Mouse (Mus musculus) splenic B cell, adult 2 months (primary cell): Measurements from ENCODE around the gene Klhl36.

Experiments used
- DNase-seq: peaks from one replicate; pipeline ENCODE4 v3.0.0-alpha.2; 2011; ENCODE audit warnings: low read depth, low spot score
- H3K27me3 ChIP-seq: 2 replicates; pipeline ENCODE4 v1.6.1; 2012; ENCODE audit warnings: mild to moderate bottlenecking, low read length, moderate library complexity, mixed read lengths; ENCODE audit not compliant: control insufficient read depth, poor library complexity, insufficient read depth, severe bottlenecking
- H3K36me3 ChIP-seq: 2 replicates; pipeline ENCODE4 v1.6.1; 2012; ENCODE audit warnings: mild to moderate bottlenecking, low read length, moderate library complexity, mixed read lengths; ENCODE audit not compliant: control insufficient read depth, poor library complexity, insufficient read depth, severe bottlenecking

Klhl36 gene

GRCm38 (mm10) chr8:119829870-119830580 lies 32.0 kb upstream of the Klhl36 start:
- peaks cover 6% of the 10 kb centered on the region for H3K36me3 ChIP-seq
- no peak for DNase-seq
- H3K27me3 ChIP-seq = no peaks in the 10 kb centered on the region

- no peaks in the 10 kb centered on the region for H3K27me3 ChIP-seq
- DNase-seq = peak; percentile 89
- peaks cover 6% of the 10 kb centered on the region for H3K36me3 ChIP-seq
Measured at GRCm38 (mm10) chr8:119830589-119830988, 31.5 kb upstream of the Klhl36 start.

- Histone ChIP-seq H3K36me3 (peaks cover 6% of the 10 kb centered on the region), H3K27me3 (no peaks in the 10 kb centered on the region)
- peak; percentile 61 for DNase-seq
Measured at GRCm38 (mm10) chr8:119831336-119831995, 30.6 kb upstream of the Klhl36 start.

- H3K27me3 ChIP-seq = no peaks in the 10 kb centered on the region
- no peak for DNase-seq
- peaks cover 6% of the 10 kb centered on the region for H3K36me3 ChIP-seq
Measured at GRCm38 (mm10) chr8:119832101-119832617, 29.9 kb upstream of the Klhl36 start.

- H3K36me3 ChIP-seq = peaks cover 4% of the 10 kb centered on the region
- H3K27me3 ChIP-seq = no peaks in the 10 kb centered on the region
- no peak for DNase-seq
Measured at GRCm38 (mm10) chr8:119832931-119833330, 29.1 kb upstream of the Klhl36 start.

- H3K36me3 ChIP-seq = peaks cover 3% of the 10 kb centered on the region; the same call in 1 of the 2 replicates
- no peak for DNase-seq
- no peaks in the 10 kb centered on the region for H3K27me3 ChIP-seq
Measured at GRCm38 (mm10) chr8:119834676-119835075, 27.4 kb upstream of the Klhl36 start.

GRCm38 (mm10) chr8:119835270-119835669 lies 26.8 kb upstream of the Klhl36 start:
- no peaks in the 10 kb centered on the region for H3K27me3 ChIP-seq
- no peak for DNase-seq
- H3K36me3 ChIP-seq = no peaks in the 10 kb centered on the region; the same call in 1 of the 2 replicates

GRCm38 (mm10) chr8:119836831-119837230 lies 25.2 kb upstream of the Klhl36 start:
- Histone ChIP-seq H3K27me3 (no peaks in the 10 kb centered on the region), H3K36me3 (no peaks in the 10 kb centered on the region; the same call in 1 of the 2 replicates)
- no peak for DNase-seq

GRCm38 (mm10) chr8:119837553-119838071 lies 24.5 kb upstream of the Klhl36 start:
- Histone ChIP-seq H3K27me3 (no peaks in the 10 kb centered on the region), H3K36me3 (no peaks in the 10 kb centered on the region; the same call in 1 of the 2 replicates)
- DNase-seq = no peak

- no peaks in the 10 kb centered on the region; the same call in 1 of the 2 replicates for H3K36me3 ChIP-seq
- DNase-seq = peak; percentile 62
- H3K27me3 ChIP-seq = no peaks in the 10 kb centered on the region
Measured at GRCm38 (mm10) chr8:119838100-119838982, 23.7 kb upstream of the Klhl36 start.

- Histone ChIP-seq H3K27me3 (no peaks in the 10 kb centered on the region), H3K36me3 (no peaks in the 10 kb centered on the region; the same call in 1 of the 2 replicates)
- no peak for DNase-seq
Measured at GRCm38 (mm10) chr8:119838983-119839340, 23.1 kb upstream of the Klhl36 start.

- Histone ChIP-seq H3K36me3 (no peaks in the 10 kb centered on the region; the same call in 1 of the 2 replicates), H3K27me3 (no peaks in the 10 kb centered on the region)
- no peak for DNase-seq
Measured at GRCm38 (mm10) chr8:119839419-119840021, 22.5 kb upstream of the Klhl36 start.

- Histone ChIP-seq H3K27me3 (no peaks in the 10 kb centered on the region), H3K36me3 (no peaks in the 10 kb centered on the region; the same call in 1 of the 2 replicates)
- DNase-seq = peak; percentile 97
Measured at GRCm38 (mm10) chr8:119840275-119840808, 21.7 kb upstream of the Klhl36 start, which contains the start of gene Cotl1. Cotl1 (minus strand) TSS chr8:119840544.
